Mouse (Mus musculus): ENCODE results near the gene Gm28308.

The Gm28308 gene

DNA sequence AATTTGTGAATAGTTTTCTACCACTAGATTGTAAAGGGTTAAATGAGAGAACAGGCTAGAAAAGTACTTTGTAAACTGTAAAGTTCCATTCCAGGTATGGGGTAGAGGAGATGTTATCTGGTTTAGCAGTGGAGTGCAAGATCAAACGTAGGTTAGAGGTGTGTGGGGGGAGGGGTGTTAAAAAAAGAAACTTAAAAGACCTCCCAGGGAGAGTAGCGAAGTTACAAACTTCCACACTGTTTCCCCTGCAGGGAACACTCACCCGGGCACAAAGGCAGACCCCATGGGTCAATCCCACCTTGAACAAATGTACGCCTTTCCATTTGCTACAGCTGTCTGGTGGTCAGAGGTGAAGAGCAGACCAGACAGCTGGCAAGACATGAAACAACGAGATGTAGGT is 97.2 kb downstream of the Gm28308 start:
- in situ Hi-C loops (cut with MseI, MboI): no loop called here

Data from mouse trophoblast stem cell (cell line).